Mouse (Mus musculus): ENCODE results near the gene Cd2.

GRCm38 (mm10) chr3:101245212-101245611 lies 42.5 kb downstream of the Cd2 start:
- TF ChIP-seq CTCF (IDR thresholded peaks at IDR 0.05) (no peak), EP300 (IDR thresholded peaks at IDR 0.05) (no peak)
